Mouse (Mus musculus) heart, adult 8-10 months (tissue): ENCODE results near the gene Glyat. TPM values are rescaled to one million over a fixed set of nuclear protein-coding genes. Genes with fewer than 3 reads are reported as not detected.
"Not testable (repeated sequence)": the region's sequence is repeated elsewhere in the genome, so short reads cannot be mapped to it uniquely, and the experiment has no call there.

Experiments
- DNase-seq: peaks from one replicate; pipeline ENCODE4 v3.0.0; 2022; ENCODE audit warnings: low spot score
- total RNA-seq, 4 experiments: library from RNA; stranded (reverse); gene quantifications; 2 replicates each; pipeline ENCODE4 v1.2.4; 2022

Glyat gene
- total RNA-seq: not detected

GRCm38 (mm10) chr19:12633176-12633575, at the start of gene Glyat:
TSS of gene Glyat (plus strand) at chr19:12633308.
- no peak for DNase-seq

- DNase-seq: peak; percentile 62
Observed at GRCm38 (mm10) chr19:12585310-12585709, 47.8 kb upstream of the Glyat start.

- DNase-seq: peak; percentile 83
Observed at GRCm38 (mm10) chr19:12591908-12592307, 41.2 kb upstream of the Glyat start.

DNA sequence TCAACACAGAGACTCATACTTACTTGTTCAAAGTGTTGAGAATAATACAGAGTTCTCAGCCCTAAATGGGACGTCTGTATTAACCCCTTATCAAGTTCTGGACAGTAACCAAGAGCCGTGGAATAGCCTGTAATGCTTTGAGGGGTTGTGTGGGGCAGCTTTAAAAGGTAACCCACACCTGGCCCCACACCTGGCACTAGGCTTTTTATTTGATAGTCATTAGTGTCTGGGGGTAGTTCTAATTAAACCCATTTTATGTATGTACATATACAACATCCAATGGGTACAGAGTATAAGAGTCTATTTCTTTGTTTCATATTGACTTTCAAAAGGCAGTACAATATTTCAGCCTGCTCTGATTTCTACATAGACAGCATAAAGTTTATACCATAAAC, 38.0 kb upstream of the Glyat start:
- DNase-seq: no peak

- no peak for DNase-seq
Observed at GRCm38 (mm10) chr19:12595530-12596289, 37.4 kb upstream of the Glyat start.

DNA sequence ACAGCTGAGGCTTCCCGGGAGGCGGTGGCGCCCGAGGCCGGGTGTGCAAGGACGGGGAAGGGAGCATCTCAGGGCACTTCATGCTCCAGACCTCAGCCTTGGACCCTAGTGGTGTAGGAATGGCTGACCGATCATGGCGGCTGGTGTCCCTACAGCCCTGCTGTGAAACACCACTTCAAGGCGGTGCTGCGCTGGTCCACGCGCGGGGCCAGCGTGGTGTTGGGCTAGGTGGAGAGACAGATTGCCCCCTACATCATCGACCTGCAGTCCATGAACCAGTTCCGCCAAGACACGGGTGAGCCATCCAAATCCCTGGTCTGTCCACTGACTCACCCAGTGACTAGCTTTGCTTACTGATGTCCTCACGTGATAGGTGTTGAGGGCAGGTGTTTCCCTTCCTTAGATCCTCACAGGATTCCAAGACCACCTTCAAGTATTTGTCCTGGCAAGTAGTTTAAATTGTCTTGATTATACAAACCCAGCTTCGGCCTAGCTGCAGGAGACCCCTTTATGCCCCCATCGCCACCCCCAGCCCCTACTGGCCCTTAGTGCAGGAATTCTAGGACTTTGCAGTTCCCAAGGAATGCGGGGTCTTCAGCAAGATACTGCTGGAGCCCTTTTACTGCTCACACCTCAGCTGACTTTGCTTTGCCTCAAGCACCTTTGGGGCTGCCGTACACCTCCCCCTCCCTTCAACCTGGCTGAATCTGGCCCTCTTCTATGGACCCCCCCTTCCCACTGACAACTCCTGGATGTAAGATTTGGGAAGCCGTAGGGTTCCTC, 36.6 kb upstream of the Glyat start:
- DNase-seq: no peak

DNA sequence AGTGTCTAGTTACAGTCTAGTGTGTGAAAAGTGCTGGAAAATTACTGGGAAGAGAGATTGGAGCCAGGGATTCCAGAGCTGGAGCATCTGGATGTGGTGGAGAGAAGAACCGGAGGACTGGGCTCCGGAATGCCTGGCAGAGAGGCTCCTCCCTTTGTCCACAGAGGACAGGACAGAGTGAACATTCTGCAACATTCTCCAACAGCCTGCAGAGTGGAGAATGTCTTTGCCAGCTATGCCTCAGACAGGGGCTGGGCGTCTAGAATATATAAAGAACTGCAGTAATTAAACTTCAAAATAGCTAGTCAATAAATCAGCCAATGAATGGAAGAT, 36.1 kb upstream of the Glyat start:
- no peak for DNase-seq

GRCm38 (mm10) chr19:12598674-12599073, 34.4 kb upstream of the Glyat start:
- DNase-seq: no peak

- no peak for DNase-seq
Observed at GRCm38 (mm10) chr19:12599674-12600073, 33.4 kb upstream of the Glyat start, which contains the start of gene Gm4952. TSS of gene Gm4952 (plus strand) at chr19:12599974.

- DNase-seq: no peak
Observed at GRCm38 (mm10) chr19:12600684-12601480, 32.2 kb upstream of the Glyat start.

DNA sequence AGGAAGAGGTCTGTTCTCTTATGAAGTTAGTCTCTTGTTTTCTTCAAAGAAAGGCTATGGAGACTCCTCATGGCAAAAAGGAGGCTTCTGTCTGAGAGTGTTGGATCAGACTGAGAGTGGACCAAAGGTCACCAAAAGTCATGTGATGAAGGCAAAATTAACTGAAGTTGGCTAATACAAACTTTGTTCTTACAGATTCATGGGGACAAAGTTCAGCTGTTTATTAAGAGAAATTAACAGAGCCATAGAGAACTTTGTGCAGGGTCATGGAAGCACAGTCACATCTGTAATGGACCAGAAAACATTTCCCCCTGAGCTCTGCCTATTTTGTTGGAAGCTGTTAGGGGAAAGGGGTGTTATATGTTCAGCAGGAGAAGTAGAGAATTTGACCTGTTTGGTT, 24.8 kb upstream of the Glyat start:
- no peak for DNase-seq

DNA sequence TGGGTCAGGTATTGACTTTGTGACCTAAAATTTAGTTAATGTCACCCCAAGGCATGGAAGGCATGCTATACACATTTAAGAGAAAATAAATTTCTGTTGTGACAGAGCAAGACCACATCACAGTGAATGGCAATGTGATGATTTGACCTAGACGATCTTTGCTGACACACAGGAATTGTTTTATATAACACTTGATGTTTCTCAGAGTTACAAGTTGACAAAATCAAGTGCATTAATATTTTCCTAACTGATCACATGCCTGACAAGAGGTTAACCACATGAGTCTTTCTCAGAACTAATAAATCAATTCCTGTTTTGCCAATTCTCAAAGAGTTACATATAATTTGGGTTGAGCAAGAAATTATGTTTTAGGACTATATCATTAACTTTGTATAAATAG, 19.5 kb upstream of the Glyat start:
- no peak for DNase-seq

DNA sequence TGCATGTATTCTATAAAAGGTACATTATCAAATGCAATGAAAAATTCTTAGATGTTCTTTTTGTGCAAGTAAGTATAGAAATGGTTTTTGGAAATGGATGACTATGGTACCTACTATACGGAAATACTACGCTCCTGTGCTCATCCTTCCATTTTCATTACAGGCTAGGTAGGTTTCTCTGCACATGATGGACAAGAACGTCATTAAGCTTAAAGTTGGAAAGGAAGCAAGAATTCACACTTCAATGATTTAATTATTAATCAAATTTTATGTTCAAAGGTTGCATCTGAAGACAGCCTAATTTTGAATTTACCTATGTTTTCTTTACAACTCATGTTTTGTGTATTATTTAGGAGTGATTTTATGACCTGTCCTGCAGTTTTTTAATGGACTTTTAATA, 1.2 kb downstream of the Glyat start:
- DNase-seq: no peak

- DNase-seq: no peak
Observed at GRCm38 (mm10) chr19:12634963-12635362, 1.9 kb downstream of the Glyat start.

DNA sequence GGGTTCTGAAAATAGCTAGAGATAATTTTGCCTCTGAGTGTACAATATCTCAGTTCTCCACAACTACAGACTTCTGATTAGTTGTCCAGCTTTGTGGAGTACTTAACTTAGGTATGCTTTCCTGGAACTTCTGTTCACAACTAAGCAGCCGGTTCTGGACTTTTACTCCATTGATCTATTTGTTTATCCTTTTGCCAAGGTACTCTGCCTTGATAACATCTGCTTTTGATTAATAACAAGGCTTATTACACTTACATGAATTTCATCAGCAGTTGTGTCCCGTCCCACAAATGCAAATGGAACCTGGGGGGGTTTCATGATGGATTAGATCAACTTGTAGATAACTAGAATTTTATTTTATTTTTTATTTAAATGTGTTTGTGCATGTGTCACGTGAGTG, 3.8 kb downstream of the Glyat start:
- DNase-seq: no peak

DNA sequence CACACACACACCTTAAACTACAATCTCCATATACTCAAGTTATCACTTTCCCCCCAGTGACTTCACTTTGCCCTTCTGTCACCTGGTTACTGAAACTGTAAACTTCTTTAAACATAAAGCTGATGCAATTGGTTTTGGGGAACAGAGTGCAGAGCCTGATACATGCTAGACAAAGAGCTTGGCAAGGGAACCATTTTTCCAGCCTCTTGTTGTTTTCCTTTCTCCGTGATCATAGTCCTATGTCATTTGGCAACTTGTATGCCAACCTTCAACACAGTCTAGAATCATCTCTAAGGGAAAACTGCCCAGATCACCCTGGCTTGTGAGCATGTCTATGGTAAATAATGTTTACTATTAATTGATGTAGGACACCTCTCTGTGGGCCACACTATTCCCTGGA, 4.9 kb downstream of the Glyat start:
- no peak for DNase-seq

GRCm38 (mm10) chr19:12649511-12649910, 16.4 kb downstream of the Glyat start:
- no peak for DNase-seq

GRCm38 (mm10) chr19:12666156-12666555, 33.0 kb downstream of the Glyat start:
- no peak for DNase-seq

GRCm38 (mm10) chr19:12668601-12669000, 35.5 kb downstream of the Glyat start:
- not testable (repeated sequence) for DNase-seq

GRCm38 (mm10) chr19:12670139-12670538, 37.0 kb downstream of the Glyat start, which contains the start of gene Olfr1442:
TSS of gene Olfr1442 (plus strand) at chr19:12670439.
- no peak for DNase-seq

DNA sequence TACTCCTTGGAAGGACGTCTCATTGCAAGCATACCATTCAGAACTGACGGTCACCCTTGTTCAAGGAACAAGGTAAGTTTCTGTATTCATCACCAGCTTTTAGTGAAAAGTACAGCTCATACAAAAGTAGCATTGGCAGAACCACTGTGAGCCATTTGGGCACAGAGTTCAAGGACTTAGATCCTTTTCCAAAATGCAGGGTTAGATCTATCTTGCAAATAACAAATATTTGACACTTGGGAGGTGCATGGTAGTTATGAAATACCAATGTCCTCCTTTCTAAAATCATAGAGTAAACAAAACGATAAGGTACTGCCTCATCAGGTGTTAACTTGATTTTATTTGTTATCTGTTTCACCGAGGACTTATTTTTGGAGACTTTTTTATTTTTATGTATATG, 37.9 kb downstream of the Glyat start:
- DNase-seq: no peak

DNA sequence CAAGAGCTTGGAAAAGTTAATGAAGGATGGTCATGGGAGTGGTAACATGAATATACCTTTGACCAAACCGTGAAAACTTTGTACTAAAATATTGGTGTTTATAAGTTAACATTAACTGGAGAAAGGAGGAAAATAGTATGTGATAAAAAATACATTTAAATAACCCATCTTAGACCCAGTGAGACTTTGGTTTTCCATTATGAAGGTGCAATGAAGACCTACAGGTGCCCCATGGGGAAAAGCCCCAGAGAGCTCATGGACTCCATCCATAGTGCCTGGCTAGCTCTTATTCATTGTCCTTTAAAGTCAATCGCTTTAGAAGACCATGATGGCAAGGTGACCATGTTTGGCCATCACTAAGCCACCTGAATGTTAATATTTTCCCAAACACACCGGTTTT, 44.7 kb downstream of the Glyat start, which contains the start of gene Olfr1443:
Olfr1443 (plus strand) TSS at position 301 of the 400 bp plus-strand sequence.
- no peak for DNase-seq
